Mouse (Mus musculus): Measurements from ENCODE around the gene Maml3. TPM values are rescaled to one million over a fixed set of nuclear protein-coding genes. Genes with fewer than 3 reads are reported as not detected.

The Maml3 gene
- polyA plus RNA-seq, 1 experiment, result 2.2 TPM

GRCm38 (mm10) chr3:51636700-51637099 is 468.2 kb downstream of the Maml3 start:
- Histone ChIP-seq H3K4me3 (ENCODE audit: insufficient read depth, low read length) (peak overlapping the region; percentile 45), H3K4me1 (ENCODE audit: control insufficient read depth, insufficient read depth, low read length) (peaks cover 2% of the 10 kb centered on the region; the same call in 1 of the 2 replicates), H3K27ac (ENCODE audit: insufficient read depth, low read depth, low read length) (no peak overlapping the region)
- no peak for TF ChIP-seq POLR2A (IDR thresholded peaks at IDR 0.05; ENCODE audit: borderline replicate concordance, low read depth, low read length)
- no peak for TF ChIP-seq CTCF (IDR thresholded peaks at IDR 0.05; ENCODE audit: low read depth, low read length)

GRCm38 (mm10) chr3:51635960-51636359 is 468.9 kb downstream of the Maml3 start:
- H3K27ac ChIP-seq (ENCODE audit: insufficient read depth, low read depth, low read length), result no peak overlapping the region
- peaks cover 2% of the 10 kb centered on the region; the same call in 1 of the 2 replicates for H3K4me1 ChIP-seq (ENCODE audit: control insufficient read depth, insufficient read depth, low read length)
- TF ChIP-seq CTCF (IDR thresholded peaks at IDR 0.05; ENCODE audit: low read depth, low read length) (no peak), POLR2A (IDR thresholded peaks at IDR 0.05; ENCODE audit: borderline replicate concordance, low read depth, low read length) (no peak)
- no peak overlapping the region for H3K4me3 ChIP-seq (ENCODE audit: insufficient read depth, low read length)

Other genes with a start within 250 kb of the Maml3 start
- 5.6 and 6.2 TPM in 2 replicates for gene Foxo1, start 163.3 kb upstream of the Maml3 start, polyA plus RNA-seq (2012; ENCODE audit: insufficient read depth, insufficient read length, missing spikeins)